Mouse (Mus musculus) left cerebral cortex, adult 11 months (tissue): ENCODE data around the gene Lypd5.
"Not testable (repeated sequence)": the region's sequence is repeated elsewhere in the genome, so short reads cannot be mapped to it uniquely, and the experiment has no call there.

Experiments
- DNase-seq: peaks from one replicate; pipeline ENCODE4 v3.0.0; 2022; ENCODE audit warnings: low spot score

The Lypd5 gene

DNA sequence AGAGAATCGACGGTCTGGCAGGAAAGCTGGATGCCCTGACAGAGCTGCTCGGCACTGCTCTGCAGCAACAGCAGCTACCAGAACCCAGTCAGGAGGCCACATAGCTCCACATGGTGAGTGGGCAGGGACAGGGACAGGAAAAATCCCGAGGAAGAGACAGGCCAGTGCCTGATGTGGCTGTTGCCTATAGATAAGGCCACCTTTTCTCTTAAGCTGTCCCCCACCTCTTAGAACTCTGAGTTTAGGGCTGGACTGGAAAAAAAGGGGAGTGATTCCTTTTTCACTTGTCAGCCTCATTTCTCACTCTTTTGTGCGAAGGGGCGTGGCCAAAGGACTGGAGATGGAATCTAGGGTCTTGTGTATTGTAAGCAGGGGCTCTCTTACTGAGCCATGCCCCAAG is 35.1 kb downstream of the Lypd5 start:
- no peak for DNase-seq

DNA sequence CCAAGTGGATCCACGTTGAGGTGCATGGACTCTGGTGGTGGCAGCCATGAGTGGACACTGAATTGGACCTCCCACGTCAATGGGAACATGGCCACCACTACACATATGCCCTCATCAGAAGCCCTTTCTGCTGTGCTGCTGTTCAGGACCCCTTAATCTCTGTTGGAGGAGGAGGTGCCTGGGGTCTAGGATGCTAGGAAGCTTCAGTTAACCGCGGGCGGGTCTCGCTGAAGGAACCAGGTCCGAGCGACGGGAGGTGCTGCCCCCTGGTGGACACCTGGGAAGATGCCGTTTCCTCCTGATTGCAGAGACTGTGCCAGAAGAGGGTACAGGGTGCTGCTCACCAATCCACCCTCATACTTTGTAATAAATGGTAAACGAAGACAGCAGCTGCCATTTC is 35.8 kb downstream of the Lypd5 start:
- no peak for DNase-seq

DNA sequence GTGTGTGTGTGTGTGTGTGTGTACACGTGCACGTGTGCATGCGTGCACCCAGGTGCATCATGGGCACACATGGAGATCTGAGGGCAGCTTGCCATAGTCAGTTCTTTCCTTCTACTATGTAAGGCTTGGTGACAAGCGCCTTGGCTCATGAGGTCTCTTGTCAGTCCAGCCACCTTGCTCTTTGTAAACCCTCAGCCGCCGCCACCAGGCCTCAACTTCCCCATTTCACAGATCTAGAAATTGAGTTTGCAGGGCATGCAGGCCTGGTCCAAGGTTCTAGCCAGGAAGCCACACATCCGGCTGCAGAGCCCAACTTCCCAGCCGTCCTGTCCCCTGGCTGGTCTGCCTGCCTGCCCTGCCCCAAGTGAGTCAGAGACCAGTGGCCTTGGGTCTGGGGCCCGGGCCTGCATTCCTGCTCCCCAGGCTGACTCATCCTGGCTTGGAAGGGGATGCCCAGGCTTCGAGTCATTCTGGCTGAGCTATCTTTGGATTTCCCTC is 38.1 kb downstream of the Lypd5 start:
- DNase-seq, result no peak

DNA sequence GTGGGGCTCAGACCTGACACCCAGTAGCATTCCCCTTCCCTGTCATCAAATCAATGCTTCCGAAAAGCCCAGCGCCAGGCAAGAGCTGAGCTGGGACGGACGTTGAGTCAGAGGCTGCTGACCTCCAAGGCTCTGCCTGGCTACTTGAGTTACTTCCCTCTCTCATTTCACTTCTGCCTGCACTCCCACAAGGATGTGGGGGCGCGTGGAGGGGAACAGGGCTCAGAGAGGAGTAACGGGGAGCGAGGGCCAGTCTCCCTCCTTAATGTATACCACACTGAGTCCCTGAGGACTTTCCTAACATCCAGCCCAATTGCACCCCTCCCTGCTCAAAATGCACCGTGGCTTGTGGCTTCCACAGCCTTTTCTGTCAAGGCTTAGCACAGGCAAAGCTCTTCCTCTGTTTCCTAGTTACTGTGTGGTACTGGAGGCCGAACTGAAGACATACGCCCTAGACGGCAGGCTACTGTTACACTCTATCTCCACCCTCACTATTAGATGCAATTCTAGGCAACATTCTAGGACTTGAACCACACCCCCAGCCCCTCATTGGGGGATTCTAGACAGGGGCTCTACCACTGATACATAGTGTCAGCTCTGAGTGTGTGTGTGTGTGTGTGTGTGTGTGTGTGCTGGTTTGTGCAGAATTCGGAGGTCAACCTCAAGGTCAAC is 40.7 kb downstream of the Lypd5 start:
- DNase-seq, result no peak

DNA sequence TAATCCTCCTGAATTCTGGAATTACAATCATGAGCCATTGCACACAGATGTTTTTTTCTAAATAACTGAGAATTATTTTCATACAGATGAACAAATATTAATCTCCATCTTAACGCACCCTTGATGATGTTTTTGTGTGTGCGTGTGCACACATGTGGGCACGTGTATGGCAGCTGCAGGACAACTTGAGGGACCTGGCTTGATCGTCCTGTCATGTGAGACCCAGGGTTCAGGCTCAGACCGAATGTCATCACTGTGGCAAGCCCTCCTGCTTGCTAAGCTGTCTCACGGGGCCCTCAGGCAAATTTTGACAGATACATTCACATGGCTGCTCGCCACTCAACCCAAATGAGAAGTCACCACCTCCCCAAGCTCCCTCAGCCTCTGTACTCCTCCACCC is 41.5 kb downstream of the Lypd5 start:
- DNase-seq, result no peak

DNA sequence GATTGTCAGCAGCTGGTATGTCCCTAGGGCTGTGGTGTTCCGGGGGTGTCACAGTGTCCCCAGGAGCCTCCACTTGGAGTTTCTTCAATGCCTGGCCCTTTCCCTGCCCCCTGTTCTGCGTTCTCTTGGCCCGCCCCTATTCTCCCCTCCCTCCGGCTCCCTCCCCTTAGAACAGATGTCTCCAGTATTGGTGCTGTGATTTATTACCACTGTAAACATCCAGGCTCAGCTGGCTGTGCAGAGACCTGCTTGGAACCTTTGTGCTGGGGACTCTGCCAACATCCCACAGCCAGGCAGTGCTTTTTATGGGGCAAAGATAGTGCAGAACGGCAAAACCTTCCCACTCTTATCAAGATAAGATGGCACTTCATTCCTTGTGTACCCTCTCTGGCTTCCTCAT is 42.1 kb downstream of the Lypd5 start:
- no peak for DNase-seq

DNA sequence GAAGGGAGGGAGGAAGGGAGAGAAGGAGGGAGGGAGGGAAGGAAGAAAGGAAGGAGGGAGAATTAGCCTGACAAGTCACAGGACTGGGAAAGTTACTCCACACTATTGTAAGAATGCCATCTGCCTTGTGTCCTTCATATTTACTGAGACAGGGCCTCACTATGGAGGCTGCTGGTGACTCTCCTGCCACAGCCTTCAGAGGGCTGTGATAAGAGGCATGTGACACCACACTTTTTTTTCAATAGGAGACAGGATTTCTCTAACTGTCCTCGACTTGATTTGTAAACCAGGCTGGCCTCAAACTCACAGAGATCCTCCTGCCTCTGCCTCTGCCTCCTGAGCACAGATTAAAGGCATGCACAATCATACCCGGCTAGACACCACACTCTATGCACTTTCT is 42.7 kb downstream of the Lypd5 start:
- no peak for DNase-seq

DNA sequence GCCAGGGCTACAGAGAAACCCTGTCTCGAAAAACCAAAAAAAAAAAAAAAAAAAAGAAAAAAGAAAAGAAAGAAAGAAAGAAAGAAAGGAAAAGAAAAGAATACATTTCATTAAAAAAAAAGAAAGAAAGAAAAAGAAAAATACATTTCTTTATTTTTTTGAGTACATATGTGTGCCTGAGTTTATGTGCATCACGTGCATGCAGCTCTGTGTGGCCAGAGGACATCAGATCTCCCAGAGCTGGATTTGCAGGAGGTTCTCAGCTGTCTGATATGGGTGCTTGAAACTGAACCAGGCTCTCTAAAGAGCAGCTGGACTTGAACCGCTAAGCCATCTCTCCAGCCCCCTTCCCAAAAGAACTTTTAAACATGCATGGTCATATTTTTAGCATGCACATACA is 45.1 kb downstream of the Lypd5 start:
- no peak for DNase-seq

DNA sequence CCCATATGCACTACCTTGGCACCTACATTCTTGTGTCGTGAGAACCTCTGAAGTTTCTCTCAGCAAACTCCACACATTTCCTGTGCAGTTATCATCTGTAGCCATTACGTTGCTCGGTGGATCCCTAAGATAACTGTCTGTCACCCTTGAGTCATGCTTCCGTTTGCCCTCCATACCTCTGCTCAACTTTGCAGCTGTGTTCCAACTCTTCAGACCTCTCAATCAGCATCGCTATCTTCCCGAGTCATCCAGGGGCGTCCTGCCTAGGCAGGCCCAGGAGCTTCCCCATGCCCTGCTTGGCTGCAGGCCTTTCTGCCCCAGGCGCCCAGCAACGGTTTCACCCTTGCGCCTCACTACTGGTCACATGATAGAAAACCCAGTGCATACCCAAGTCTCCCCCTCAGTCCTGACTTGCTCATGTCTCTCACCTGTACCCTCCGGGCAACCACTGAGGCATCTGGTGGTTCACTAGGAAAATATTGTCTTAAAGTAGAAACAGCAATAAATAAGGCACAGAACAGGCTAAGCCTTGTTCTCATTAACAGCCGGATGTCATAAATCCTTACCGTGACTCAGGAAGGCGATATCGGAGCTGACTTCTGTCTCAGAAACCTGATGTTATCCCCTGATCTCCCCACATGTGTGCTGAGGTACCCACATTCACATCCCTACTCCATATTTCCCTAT is 45.6 kb downstream of the Lypd5 start:
- DNase-seq, result no peak

DNA sequence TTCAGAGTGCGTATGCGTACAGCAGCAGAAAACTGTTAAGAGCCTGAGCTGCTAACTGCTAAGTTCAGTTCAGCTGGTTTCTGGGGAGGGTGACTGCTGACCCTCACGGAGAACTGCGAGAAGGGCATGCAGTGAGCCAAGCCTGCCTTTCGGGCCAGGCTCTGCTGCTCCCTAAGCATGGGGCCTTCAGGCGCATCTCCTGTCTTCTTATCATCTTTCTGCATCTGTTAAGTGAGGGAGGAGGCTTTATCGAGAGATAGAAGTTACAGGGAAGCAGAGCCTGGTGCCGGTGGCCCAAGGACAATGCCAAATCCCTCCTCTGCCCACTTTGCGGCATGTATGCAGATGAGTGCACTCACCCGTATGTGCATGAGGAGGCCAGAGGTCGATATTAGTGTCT is 47.8 kb downstream of the Lypd5 start:
- no peak for DNase-seq

DNA sequence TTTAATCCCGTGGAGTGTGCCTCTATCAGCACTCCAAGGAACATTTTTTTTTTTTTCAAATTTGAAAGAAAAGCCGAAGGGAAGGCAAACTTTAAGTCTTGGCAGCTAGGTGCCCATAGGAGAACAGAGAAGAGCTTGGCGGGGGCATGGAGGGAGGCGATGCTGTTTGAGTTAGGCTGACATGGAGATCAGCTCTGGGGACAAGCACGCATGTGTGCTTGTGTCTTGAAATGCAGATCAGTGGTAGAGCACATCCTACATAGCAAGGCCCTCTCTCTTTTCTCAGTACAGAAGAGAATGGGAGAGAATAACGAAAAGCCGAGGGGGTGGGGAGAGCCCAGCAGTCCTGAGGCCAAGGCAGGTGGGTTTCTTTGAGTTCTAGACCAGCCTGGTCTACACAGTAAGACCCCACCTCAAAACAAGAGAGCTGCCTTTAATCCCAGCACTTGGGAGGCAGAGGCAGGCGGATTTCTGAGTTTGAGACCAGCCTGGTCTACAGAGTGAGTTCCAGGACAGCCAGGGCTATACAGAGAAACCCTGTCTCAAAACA is 49.4 kb downstream of the Lypd5 start:
- DNase-seq, result no peak

DNA sequence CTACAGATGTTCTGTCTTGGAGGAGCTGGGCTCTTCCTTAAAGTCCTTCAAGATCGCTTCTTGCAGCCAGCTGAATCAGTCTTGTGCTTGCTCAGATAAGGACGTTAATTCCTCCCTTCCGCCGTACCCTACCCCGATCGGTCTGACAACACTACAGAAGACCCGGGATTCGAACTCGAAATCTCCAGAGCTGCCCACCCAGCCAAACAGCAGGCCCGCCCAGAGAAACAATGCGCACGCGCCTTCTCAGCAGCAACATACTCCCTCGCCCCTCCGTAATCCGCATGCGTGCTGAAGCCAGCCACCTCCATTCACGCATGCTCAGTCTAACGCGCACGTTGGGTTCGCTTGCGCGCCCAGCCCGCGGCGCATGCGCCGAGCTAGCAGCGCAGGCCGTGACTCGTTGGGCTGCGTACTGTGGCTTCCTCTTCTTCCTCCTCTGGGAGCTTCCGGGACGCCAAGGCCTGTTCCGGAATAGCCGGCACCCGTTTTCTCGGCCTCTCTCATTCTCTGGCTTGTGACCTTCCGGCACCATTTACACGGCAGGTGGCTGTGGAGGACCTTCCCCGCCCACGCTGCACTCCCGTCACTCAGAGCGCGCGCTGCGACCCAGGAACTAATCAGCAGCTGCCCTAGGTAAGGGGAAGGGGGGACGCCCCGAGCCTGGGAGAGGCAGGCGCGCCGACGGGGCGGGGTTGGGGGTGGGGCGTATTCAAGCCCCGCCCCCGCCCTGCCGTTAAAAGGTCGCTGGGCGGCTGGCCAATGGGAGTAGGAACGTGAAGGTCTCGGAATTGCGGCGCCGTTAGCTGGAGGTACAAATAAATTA is 50.5 kb downstream of the Lypd5 start, which contains the start of gene Smg9:
Smg9 (plus strand) TSS at position 364 of the 826 bp plus-strand sequence.
- peak; percentile 95 for DNase-seq

DNA sequence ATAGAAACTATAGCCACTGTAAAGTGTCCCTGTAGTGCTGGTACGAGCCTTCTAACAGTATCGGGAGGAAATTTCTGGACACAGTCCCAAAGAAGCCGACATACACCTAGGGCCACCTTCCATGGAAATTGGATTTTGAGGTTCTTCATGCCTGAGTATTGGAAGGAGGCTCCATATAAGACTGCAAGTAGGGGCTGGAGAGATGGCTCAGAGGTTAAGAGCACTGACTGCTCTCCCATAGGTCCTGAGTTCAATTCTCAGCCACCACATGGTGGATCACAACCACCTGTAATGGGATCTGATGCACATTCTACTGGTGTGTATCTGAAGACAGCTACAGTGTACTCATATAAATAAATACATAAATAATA is 51.1 kb downstream of the Lypd5 start:
- no peak for DNase-seq

DNA sequence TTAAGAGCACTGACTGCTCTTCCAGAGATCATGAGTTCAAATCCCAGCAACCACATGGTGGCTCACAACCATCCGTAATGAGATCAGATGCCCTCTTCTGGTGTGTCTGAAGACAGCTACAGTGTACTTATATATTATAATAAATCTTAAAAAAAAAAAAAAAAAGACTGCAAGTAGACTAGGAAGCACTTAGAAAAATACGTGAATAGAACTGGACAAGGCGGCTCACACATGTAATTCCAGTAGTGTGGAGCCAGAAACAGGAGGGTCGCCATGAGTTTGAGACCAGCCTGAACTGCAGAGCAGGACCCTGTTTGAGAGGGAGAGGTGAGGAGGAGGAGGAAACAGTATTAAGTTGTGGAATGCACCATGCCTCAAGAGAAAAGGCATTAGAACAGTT is 51.5 kb downstream of the Lypd5 start:
- not testable (repeated sequence) for DNase-seq

DNA sequence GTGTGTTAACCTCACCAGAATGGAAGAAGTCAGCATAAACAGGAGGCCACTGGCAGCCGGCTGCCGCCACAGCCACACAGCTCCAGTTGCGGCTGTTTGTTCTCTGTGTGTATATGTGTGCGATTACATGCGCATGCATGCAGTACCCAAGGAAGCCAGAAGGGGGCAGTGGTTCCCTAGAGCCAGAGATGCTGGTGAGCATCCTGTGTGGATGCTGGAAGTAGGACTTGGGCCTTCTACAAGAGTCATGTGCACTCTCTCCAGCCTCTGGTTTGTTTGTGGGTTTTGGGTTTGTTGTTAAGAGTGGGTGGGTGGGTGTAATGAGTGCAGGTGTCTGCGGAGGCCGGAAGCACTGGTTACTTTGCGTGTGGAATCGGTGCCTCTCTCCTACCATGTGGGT is 53.9 kb downstream of the Lypd5 start:
- DNase-seq, result no peak
